Mouse (Mus musculus) midbrain, embryonic 14.5 days (tissue): ENCODE data around the gene Tgfa. TPM values are rescaled to one million over a fixed set of nuclear protein-coding genes. Genes with fewer than 3 reads are reported as not detected.

Experiments
- ATAC-seq: fragments of 200-750 bp; cut with Nextera tagmentation; 2 replicates; pipeline ENCODE4 v1.8.0; 2017; ENCODE audit warnings: moderate number of reproducible peaks, moderate library complexity; ENCODE audit not compliant: low FRiP score, low TSS enrichment
- DNase-seq: peaks from one replicate; pipeline ENCODE4 v3.0.0-alpha.2; 2015
- H3K27ac ChIP-seq: fragments of 300-500 bp; sonication (generic); replicated peaks from 2 replicates; pipeline ENCODE4 v1.5.1; 2014; ENCODE audit warnings: mild to moderate bottlenecking, low read depth, low read length, moderate library complexity
- H3K27me3 ChIP-seq: fragments of 300-500 bp; sonication (generic); 2 replicates; pipeline ENCODE4 v1.6.1; 2014; ENCODE audit warnings: low read length, control low read depth, mixed read lengths; ENCODE audit not compliant: control insufficient read depth, insufficient read depth
- H3K36me3 ChIP-seq: fragments of 300-500 bp; sonication (generic); 2 replicates; pipeline ENCODE4 v1.6.1; 2014; ENCODE audit warnings: low read length, control low read depth; ENCODE audit not compliant: control insufficient read depth, insufficient read depth
- H3K4me1 ChIP-seq: fragments of 300-500 bp; sonication (generic); 2 replicates; pipeline ENCODE4 v1.6.1; 2014; ENCODE audit warnings: mild to moderate bottlenecking, antibody characterized with exemption, low read length, control low read depth; ENCODE audit not compliant: control insufficient read depth, insufficient read depth
- H3K4me2 ChIP-seq: fragments of 300-500 bp; sonication (generic); 2 replicates; pipeline ENCODE4 v1.6.1; 2014; ENCODE audit warnings: mild to moderate bottlenecking, low read length, moderate library complexity
- H3K4me3 ChIP-seq: fragments of 300-500 bp; sonication (generic); replicated peaks from 2 replicates; pipeline ENCODE4 v1.5.1; 2014; ENCODE audit warnings: low read depth, low read length
- H3K9ac ChIP-seq: fragments of 300-500 bp; sonication (generic); replicated peaks from 2 replicates; pipeline ENCODE4 v1.6.1; 2014; ENCODE audit warnings: mild to moderate bottlenecking, low read length, moderate library complexity
- H3K9me3 ChIP-seq: fragments of 300-500 bp; sonication (generic); 2 replicates; pipeline ENCODE4 v1.6.1; 2016; ENCODE audit warnings: low read length, control low read depth, mixed read lengths; ENCODE audit not compliant: control insufficient read depth
- WGBS: fragments of 180-500 bp; shearing (Covaris S2); extraction: QIAGEN DNeasy Blood & Tissue Kit; methylation state at CpG from one replicate; pipeline ENCODE4 v1.1.7; 2014; 5-methylcytosine and 5-hydroxymethylcytosine counted together
- polyA plus RNA-seq: library from polyadenylated mRNA; unstranded; fragments of >200 nt; fragmentation: Nextera tagmentation; extraction: Ambion mirVana; gene quantifications from 2 replicates; pipeline ENCODE4 v1.2.1, GENCODE M21; 2014

Tgfa gene
- polyA plus RNA-seq, 1 experiment from 2014 or later: 9.7 TPM

- no peaks in the 10 kb centered on the region for H3K4me1 ChIP-seq
- ATAC-seq (no peak), DNase-seq (no peak)
- no peak overlapping the region for H3K27ac ChIP-seq
- no peak overlapping the region for H3K9ac ChIP-seq
- no peaks in the 10 kb centered on the region for H3K27me3 ChIP-seq
- H3K9me3 ChIP-seq: no peaks in the 10 kb centered on the region
- no peaks in the 10 kb centered on the region for H3K36me3 ChIP-seq
- H3K4me3 ChIP-seq: no peak overlapping the region
- WGBS: 60% methylated on average over 2 of the region's 2 CpGs
- no peak overlapping the region for H3K4me2 ChIP-seq
Measured at GRCm38 (mm10) chr6:86180617-86181016, 14.4 kb upstream of the Tgfa start.

GRCm38 (mm10) chr6:86182016-86182415, 13.0 kb upstream of the Tgfa start:
- WGBS: 44% methylated on average over 9 of the region's 9 CpGs
- ATAC-seq: no peak

DNA sequence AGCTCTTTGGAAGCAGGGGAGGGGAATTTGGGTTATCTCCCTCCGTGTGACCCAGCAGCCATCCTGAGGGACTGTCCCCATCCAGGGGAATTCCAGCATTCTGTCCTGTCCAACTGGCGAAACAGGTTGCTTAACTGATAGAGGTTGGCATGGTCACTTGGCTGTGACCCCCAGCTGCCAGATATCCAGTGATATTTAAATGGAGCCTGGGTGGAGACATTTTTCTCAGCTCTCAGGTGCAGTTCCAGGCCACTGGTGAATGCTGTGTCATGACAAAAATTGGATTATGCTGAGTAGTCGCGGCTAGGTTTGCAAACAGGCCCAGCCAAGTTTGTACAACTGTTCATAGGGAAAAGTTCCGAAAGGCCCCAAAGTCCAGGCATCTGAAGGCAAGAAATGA, 12.4 kb upstream of the Tgfa start:
- H3K9me3 ChIP-seq: no peaks in the 10 kb centered on the region
- no peak overlapping the region for H3K4me3 ChIP-seq
- no peak overlapping the region for H3K4me2 ChIP-seq
- H3K27ac ChIP-seq: no peak overlapping the region
- H3K36me3 ChIP-seq: no peaks in the 10 kb centered on the region
- no peak for ATAC-seq
- 86% methylated on average over 5 of the region's 5 CpGs for WGBS
- H3K4me1 ChIP-seq: no peaks in the 10 kb centered on the region
- no peaks in the 10 kb centered on the region for H3K27me3 ChIP-seq
- DNase-seq: no peak
- H3K9ac ChIP-seq: no peak overlapping the region

More at GRCm38 (mm10) chr6:86182016-86182415, 13.0 kb upstream of the Tgfa start:
- no peaks in the 10 kb centered on the region for H3K4me1 ChIP-seq
- no peak overlapping the region for H3K4me2 ChIP-seq
- H3K4me3 ChIP-seq: no peak overlapping the region
- DNase-seq: no peak
- H3K27me3 ChIP-seq: no peaks in the 10 kb centered on the region
- H3K9ac ChIP-seq: no peak overlapping the region
- H3K9me3 ChIP-seq: no peaks in the 10 kb centered on the region
- H3K36me3 ChIP-seq: no peaks in the 10 kb centered on the region
- H3K27ac ChIP-seq: no peak overlapping the region

DNA sequence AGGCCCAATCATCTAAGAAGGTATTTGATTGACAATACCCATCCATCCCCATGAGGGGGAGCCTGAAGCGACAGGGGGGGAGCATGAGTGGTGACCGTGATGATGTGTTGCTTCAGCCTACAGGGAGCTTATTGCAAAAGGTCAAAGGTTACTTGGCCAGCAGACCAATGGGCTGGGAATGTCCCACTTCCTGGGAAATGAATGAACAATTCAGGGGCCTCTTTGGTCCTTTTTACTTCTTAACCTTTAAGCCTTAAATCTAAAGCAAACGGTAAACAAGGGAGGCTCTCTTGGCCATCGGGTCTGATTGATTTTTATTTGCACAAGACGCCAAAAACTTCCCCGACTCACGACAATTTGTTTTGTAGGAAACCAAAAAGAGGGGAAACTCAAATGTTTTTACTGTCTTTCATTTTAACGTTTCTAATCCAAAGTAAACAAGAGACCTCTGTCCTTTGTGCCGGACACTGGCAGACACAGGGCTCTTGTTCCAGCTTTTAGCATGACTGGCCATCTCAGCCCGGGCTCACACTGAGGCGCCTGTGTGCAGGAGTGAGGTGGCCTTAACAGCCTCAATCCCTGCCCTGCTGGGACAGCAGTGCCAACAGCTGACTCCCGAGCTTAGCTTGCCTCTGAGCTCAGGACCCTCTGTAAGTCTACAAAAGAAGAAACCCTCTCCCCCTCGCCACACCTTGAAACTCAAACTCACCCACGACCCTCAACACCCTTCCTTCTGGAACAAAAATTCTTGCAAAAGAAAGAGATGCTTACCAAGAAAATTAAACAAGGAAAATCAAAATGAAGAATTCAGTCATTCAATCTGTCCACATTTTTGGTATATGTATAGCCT, 8.7 kb upstream of the Tgfa start:
- H3K27me3 ChIP-seq: no peaks in the 10 kb centered on the region
- no peak overlapping the region for H3K4me2 ChIP-seq
- H3K36me3 ChIP-seq: no peaks in the 10 kb centered on the region
- H3K9me3 ChIP-seq: no peaks in the 10 kb centered on the region
- no peaks in the 10 kb centered on the region for H3K4me1 ChIP-seq
- DNase-seq: no peak
- WGBS: 35% methylated on average over 14 of the region's 14 CpGs
- H3K27ac ChIP-seq: no peak overlapping the region
- H3K9ac ChIP-seq: no peak overlapping the region
- no peak overlapping the region for H3K4me3 ChIP-seq
- ATAC-seq: no peak

GRCm38 (mm10) chr6:86188741-86189480, 6.1 kb upstream of the Tgfa start:
- H3K4me2 ChIP-seq: no peak overlapping the region
- H3K36me3 ChIP-seq: no peaks in the 10 kb centered on the region
- ATAC-seq (no peak), DNase-seq (no peak)
- H3K9me3 ChIP-seq: no peaks in the 10 kb centered on the region
- H3K4me3 ChIP-seq: no peak overlapping the region
- no peaks in the 10 kb centered on the region for H3K27me3 ChIP-seq
- H3K4me1 ChIP-seq: no peaks in the 10 kb centered on the region
- WGBS: 84% methylated on average over 11 of the region's 11 CpGs
- no peak overlapping the region for H3K9ac ChIP-seq
- H3K27ac ChIP-seq: no peak overlapping the region

GRCm38 (mm10) chr6:86190622-86191021, 4.4 kb upstream of the Tgfa start:
- Histone ChIP-seq H3K27me3 (peaks cover 6% of the 10 kb centered on the region; the same call in 1 of the 2 replicates), H3K4me3 (no peak overlapping the region), H3K9me3 (no peaks in the 10 kb centered on the region), H3K4me2 (no peak overlapping the region), H3K9ac (no peak overlapping the region), H3K4me1 (no peaks in the 10 kb centered on the region), H3K27ac (no peak overlapping the region), H3K36me3 (no peaks in the 10 kb centered on the region)
- ATAC-seq (no peak), DNase-seq (no peak)
- WGBS: 91% methylated on average over 3 of the region's 3 CpGs

DNA sequence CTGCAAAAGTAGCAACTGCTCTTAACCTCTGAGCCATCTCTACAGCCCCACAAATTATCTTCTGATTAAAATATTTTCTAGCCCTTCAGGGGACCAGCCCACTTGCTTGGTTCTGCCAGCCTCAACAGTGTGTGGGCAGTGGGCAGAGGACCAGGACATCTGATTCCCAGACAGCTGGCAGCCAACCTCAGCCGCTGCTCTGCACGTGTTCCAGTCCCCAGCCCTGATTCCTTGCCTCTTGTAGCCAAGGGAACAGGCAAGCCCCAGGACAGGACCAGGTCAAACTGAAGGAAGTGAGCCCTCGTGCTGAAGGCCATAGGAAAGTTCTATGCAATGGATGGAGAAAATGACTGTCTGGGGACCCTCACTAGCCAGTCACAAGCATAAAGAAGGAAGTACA, 2.0 kb upstream of the Tgfa start:
- Histone ChIP-seq H3K27me3 (peaks cover 14% of the 10 kb centered on the region), H3K4me1 (0 out of 2 replicates have a peak, but pooled peaks cover 7% of the 10 kb centered on the region), H3K4me2 (no peak overlapping the region), H3K9ac (no peak overlapping the region), H3K9me3 (no peaks in the 10 kb centered on the region), H3K36me3 (no peaks in the 10 kb centered on the region), H3K4me3 (no peak overlapping the region), H3K27ac (no peak overlapping the region)
- 76% methylated on average over 3 of the region's 3 CpGs for WGBS
- no peak for ATAC-seq
- DNase-seq: no peak

- no peak overlapping the region for H3K9ac ChIP-seq
Measured at GRCm38 (mm10) chr6:86193879-86194278, 1.1 kb upstream of the Tgfa start.

More at GRCm38 (mm10) chr6:86193879-86194278, 1.1 kb upstream of the Tgfa start:
- Histone ChIP-seq H3K36me3 (no peaks in the 10 kb centered on the region), H3K4me2 (no peak overlapping the region), H3K27ac (no peak overlapping the region), H3K27me3 (peaks cover 14% of the 10 kb centered on the region), H3K9me3 (no peaks in the 10 kb centered on the region), H3K4me3 (no peak overlapping the region), H3K4me1 (0 out of 2 replicates have a peak, but pooled peaks cover 7% of the 10 kb centered on the region)
- ATAC-seq: no peak
- 54% methylated on average over 5 of the region's 5 CpGs for WGBS
- DNase-seq: peak; percentile 43
